Mouse (Mus musculus): ENCODE data around the gene Fgfrl1.

Gene Fgfrl1

GRCm38 (mm10) chr5:108692271-108692670 is at the start of gene Fgfrl1:
Gene Fgfrl1, plus strand, starts transcription at chr5:108692382.
- DNase-seq (ENCODE audit: low spot score) = peak; percentile 58

GRCm38 (mm10) chr5:108643674-108644073 is 48.5 kb upstream of the Fgfrl1 start:
- DNase-seq (ENCODE audit: low spot score) = no peak

GRCm38 (mm10) chr5:108645651-108646342 is 46.4 kb upstream of the Fgfrl1 start:
- no peak for DNase-seq (ENCODE audit: low spot score)

- no peak for DNase-seq (ENCODE audit: low spot score)
These were observed 45.9 kb upstream of the Fgfrl1 start for GRCm38 (mm10) chr5:108646343-108646660.

GRCm38 (mm10) chr5:108647311-108647710 is 44.9 kb upstream of the Fgfrl1 start:
- no peak for DNase-seq (ENCODE audit: low spot score)

- DNase-seq (ENCODE audit: low spot score) = no peak
These were observed 44.2 kb upstream of the Fgfrl1 start for GRCm38 (mm10) chr5:108647820-108648465.

GRCm38 (mm10) chr5:108648937-108649576 is 43.1 kb upstream of the Fgfrl1 start:
- no peak for DNase-seq (ENCODE audit: low spot score)

- no peak for DNase-seq (ENCODE audit: low spot score)
These were observed 41.8 kb upstream of the Fgfrl1 start for GRCm38 (mm10) chr5:108650341-108650740.

- DNase-seq (ENCODE audit: low spot score) = no peak
These were observed 41.0 kb upstream of the Fgfrl1 start for GRCm38 (mm10) chr5:108651136-108651720.

GRCm38 (mm10) chr5:108651823-108652222 is 40.4 kb upstream of the Fgfrl1 start:
- DNase-seq (ENCODE audit: low spot score) = no peak

- DNase-seq (ENCODE audit: low spot score) = no peak
These were observed 38.8 kb upstream of the Fgfrl1 start for GRCm38 (mm10) chr5:108653341-108653740.

GRCm38 (mm10) chr5:108654444-108654990 is 37.7 kb upstream of the Fgfrl1 start:
- DNase-seq (ENCODE audit: low spot score) = no peak

- no peak for DNase-seq (ENCODE audit: low spot score)
These were observed 36.8 kb upstream of the Fgfrl1 start for GRCm38 (mm10) chr5:108655381-108655780.

- DNase-seq (ENCODE audit: low spot score) = no peak
These were observed 36.1 kb upstream of the Fgfrl1 start for GRCm38 (mm10) chr5:108655891-108656650.

- DNase-seq (ENCODE audit: low spot score) = no peak
These were observed 34.8 kb upstream of the Fgfrl1 start for GRCm38 (mm10) chr5:108657406-108657805.

- no peak for DNase-seq (ENCODE audit: low spot score)
These were observed 33.6 kb upstream of the Fgfrl1 start for GRCm38 (mm10) chr5:108658611-108659010.

GRCm38 (mm10) chr5:108659698-108660631 is 32.2 kb upstream of the Fgfrl1 start, which contains the start of gene Idua:
Gene Idua, plus strand, starts transcription at chr5:108660331.
- no peak for DNase-seq (ENCODE audit: low spot score)

GRCm38 (mm10) chr5:108660632-108661268 is 31.4 kb upstream of the Fgfrl1 start:
- peak; percentile 89 for DNase-seq (ENCODE audit: low spot score)

GRCm38 (mm10) chr5:108662772-108663171 is 29.4 kb upstream of the Fgfrl1 start:
- no peak for DNase-seq (ENCODE audit: low spot score)

- no peak for DNase-seq (ENCODE audit: low spot score)
These were observed 27.1 kb upstream of the Fgfrl1 start for GRCm38 (mm10) chr5:108665066-108665465.
